Mouse (Mus musculus) heart, embryonic 12.5 days (tissue): Measurements from ENCODE around the gene Lmtk3. TPM values are rescaled to one million over a fixed set of nuclear protein-coding genes. Genes with fewer than 3 reads are reported as not detected.

Experiments used
- polyA plus RNA-seq: library from polyadenylated mRNA; unstranded; fragments of >200 nt; fragmentation: Nextera tagmentation; extraction: Ambion mirVana; gene quantifications from 2 replicates; pipeline ENCODE4 v1.2.1, GENCODE M21; 2016

Lmtk3 gene
- polyA plus RNA-seq, 1 experiment from 2014 or later, result 0.86 TPM

Other genes with a start within 250 kb of the Lmtk3 start
- gene Hsd17b14, start 228.8 kb upstream of the Lmtk3 start, polyA plus RNA-seq, result 0.64 and 0.70 TPM in 2 replicates
- gene Bcat2, start 213.6 kb upstream of the Lmtk3 start, polyA plus RNA-seq, result 64.7 and 66.6 TPM in 2 replicates
- not detected in 2 replicates for gene Fgf21, start 168.2 kb upstream of the Lmtk3 start, polyA plus RNA-seq
- gene Fut1, start 166.4 kb upstream of the Lmtk3 start, polyA plus RNA-seq, result not detected in 2 replicates
- 0.35 and 0.65 TPM in 2 replicates for gene Izumo1, start 161.9 kb upstream of the Lmtk3 start, polyA plus RNA-seq
- gene Rasip1, start 156.2 kb upstream of the Lmtk3 start, polyA plus RNA-seq, result 36.1 and 38.1 TPM in 2 replicates
- 3.3 and 5.4 TPM in 2 replicates for gene Mamstr, start 143.8 kb upstream of the Lmtk3 start, polyA plus RNA-seq
- gene Fut2, start 117.3 kb upstream of the Lmtk3 start, polyA plus RNA-seq, result 0.77 TPM in 2 replicates
- gene Ntn5, start 99.7 kb upstream of the Lmtk3 start, polyA plus RNA-seq, result not detected in 2 replicates
- 0.18 and 0.49 TPM in 2 replicates for gene Sec1, start 89.3 kb upstream of the Lmtk3 start, polyA plus RNA-seq
- gene Car11, start 83.9 kb upstream of the Lmtk3 start, polyA plus RNA-seq, result 5.4 and 5.8 TPM in 2 replicates
- 4.1 and 5.3 TPM in 2 replicates for gene Dbp, start 78.7 kb upstream of the Lmtk3 start, polyA plus RNA-seq
- gene Rpl18, start 68.3 kb upstream of the Lmtk3 start, polyA plus RNA-seq, result 603 and 625 TPM in 2 replicates
- 18.5 and 20.0 TPM in 2 replicates for gene Sphk2, start 65.7 kb upstream of the Lmtk3 start, polyA plus RNA-seq
- gene Fam83e, start 62.5 kb upstream of the Lmtk3 start, polyA plus RNA-seq, result 0.29 and 0.33 TPM in 2 replicates
- gene Spaca4, start 57.9 kb upstream of the Lmtk3 start, polyA plus RNA-seq, result not detected in 2 replicates
- 0.23 and 0.40 TPM in 2 replicates for gene Sult2b1, start 931 bp downstream of the Lmtk3 start, polyA plus RNA-seq
- gene Cyth2, start 30.8 kb downstream of the Lmtk3 start, polyA plus RNA-seq, result 108 and 115 TPM in 2 replicates
- 0.63 and 0.70 TPM in 2 replicates for gene Kcnj14, start 41.0 kb downstream of the Lmtk3 start, polyA plus RNA-seq
- gene Grwd1, start 47.2 kb downstream of the Lmtk3 start, polyA plus RNA-seq, result 43.9 and 46.6 TPM in 2 replicates
- gene Kdelr1, start 89.0 kb downstream of the Lmtk3 start, polyA plus RNA-seq, result 53.4 and 55.5 TPM in 2 replicates
- 0.37 and 0.42 TPM in 2 replicates for gene Grin2d, start 94.6 kb downstream of the Lmtk3 start, polyA plus RNA-seq
- gene Syngr4, start 113.0 kb downstream of the Lmtk3 start, polyA plus RNA-seq, result 0.89 and 1.2 TPM in 2 replicates
- 5.8 and 7.2 TPM in 2 replicates for gene Tmem143, start 113.2 kb downstream of the Lmtk3 start, polyA plus RNA-seq
- 63.1 and 69.0 TPM in 2 replicates for gene Emp3, start 137.7 kb downstream of the Lmtk3 start, polyA plus RNA-seq
- 2.4 and 3.5 TPM in 2 replicates for gene Ccdc114, start 140.3 kb downstream of the Lmtk3 start, polyA plus RNA-seq
- gene Abcc6, start 246.6 kb downstream of the Lmtk3 start, polyA plus RNA-seq, result 0.06 and 0.22 TPM in 2 replicates
- gene Nomo1, start 250.0 kb downstream of the Lmtk3 start, polyA plus RNA-seq, result 47.8 and 54.4 TPM in 2 replicates